ENCODE assay signal across 8 mouse cellular contexts in genomic region chr17:34604061-34604508, GRCm38 (mm10). TPM values are rescaled to one million over a fixed set of nuclear protein-coding genes. Genes with fewer than 3 reads are reported as not detected.
A peak's percentile ranks its signal among the peaks of the same experiment; 100 is the strongest.
DNase-seq lines count a peak whose midpoint lies in the region; ATAC-seq and TF ChIP-seq lines count a peak whose summit lies in the region.

Gene Agpat1, plus strand, starts transcription at chr17:34604262.

- peaks cover 2% of the 10 kb centered on the region for H3K79me2 ChIP-seq in heart, adult 2 months (replicated peaks; ENCODE audit: control insufficient read depth, insufficient read depth, low read length)

- DNase-seq in embryo, embryonic 10 days (ENCODE audit: low spot score) = peak; percentile 99
- DNase-seq in embryo, embryonic 9.5 days (ENCODE audit: extremely low spot score) = no peak
- DNase-seq in embryonic facial prominence, embryonic 14.5 days (ENCODE audit: low spot score) = peak; percentile 100
- DNase-seq in heart, adult 2 months = peak; percentile 94 to 99
- peak; percentile 100 for DNase-seq in kidney, adult 2 months
- peak; percentile 99 for DNase-seq in limb, embryonic 11.5 days (ENCODE audit: low spot score)

- peaks cover 17% of the 10 kb centered on the region for H3K4me1 ChIP-seq in embryonic facial prominence, embryonic 14.5 days (ENCODE audit: control insufficient read depth, insufficient read depth, low read length)
- H3K4me1 ChIP-seq in heart, adult 2 months (ENCODE audit: control insufficient read depth, insufficient read depth, low read length) = peaks cover 4% of the 10 kb centered on the region
- peaks cover 31% of the 10 kb centered on the region for H3K4me1 ChIP-seq in kidney, adult 2 months (ENCODE audit: control insufficient read depth, insufficient read depth, low read length)
- peaks cover 16% of the 10 kb centered on the region for H3K4me1 ChIP-seq in limb, embryonic 11.5 days (ENCODE audit: control insufficient read depth, insufficient read depth, low read length)
- H3K4me1 ChIP-seq in midbrain, embryonic 13.5 days (replicated peaks) = peaks cover 53% of the 10 kb centered on the region
- H3K4me1 ChIP-seq in small intestine, adult 2 months (ENCODE audit: control insufficient read depth, insufficient read depth, insufficient read length, low read length) = peaks cover 33% of the 10 kb centered on the region

- peak; percentile 87 for ATAC-seq in embryonic facial prominence, embryonic 14.5 days (ENCODE audit: low read depth)
- ATAC-seq in limb, embryonic 11.5 days (ENCODE audit: insufficient number of reproducible peaks, low FRiP score, low TSS enrichment, low read depth) = peak; percentile 90
- peak; percentile 87 for ATAC-seq in midbrain, embryonic 13.5 days

- H3K9ac ChIP-seq in embryonic facial prominence, embryonic 14.5 days (ENCODE audit: low read depth, low read length) = peak within 1 kb of the TSS; percentile 91
- H3K9ac ChIP-seq in heart, adult 2 months (ENCODE audit: low read depth, low read length) = peak within 1 kb of the TSS; percentile 82
- H3K9ac ChIP-seq in limb, embryonic 11.5 days (ENCODE audit: low read length) = peak within 1 kb of the TSS; percentile 89
- H3K9ac ChIP-seq in midbrain, embryonic 13.5 days (replicated peaks) = peak within 1 kb of the TSS; percentile 97

- peak within 1 kb of the TSS; percentile 74 for H3K4me3 ChIP-seq in embryonic facial prominence, embryonic 14.5 days (ENCODE audit: low read depth, low read length)
- peak within 1 kb of the TSS; percentile 89 for H3K4me3 ChIP-seq in heart, adult 2 months
- peak within 1 kb of the TSS; percentile 93 for H3K4me3 ChIP-seq in kidney, adult 2 months (ENCODE audit: insufficient read depth, low read depth, low read length)
- H3K4me3 ChIP-seq in limb, embryonic 11.5 days (ENCODE audit: low read depth, low read length) = peak within 1 kb of the TSS; percentile 96
- H3K4me3 ChIP-seq in midbrain, embryonic 13.5 days (replicated peaks) = peak within 1 kb of the TSS; percentile 93
- H3K4me3 ChIP-seq in small intestine, adult 2 months (ENCODE audit: low read depth, low read length) = peak within 1 kb of the TSS; percentile 97

- peak; percentile 11; the same call in 1 of the 2 replicates for TF ChIP-seq EP300 in heart, adult 2 months (IDR thresholded peaks at IDR 0.05; ENCODE audit: insufficient read depth, low read depth, low read length)

- no peak for TF ChIP-seq CTCF in heart, adult 2 months (IDR thresholded peaks at IDR 0.05)
- TF ChIP-seq CTCF in kidney, adult 2 months (conservative IDR thresholded peaks at IDR 0.05; ENCODE audit: insufficient read depth, insufficient read length, low read depth, low read length) = no peak
- no peak for TF ChIP-seq CTCF in small intestine, adult 2 months (IDR thresholded peaks at IDR 0.05; ENCODE audit: extremely low read depth, insufficient read length, insufficient replicate concordance, low read depth, low read length)

- no peaks in the 10 kb centered on the region for H3K27me3 ChIP-seq in embryonic facial prominence, embryonic 14.5 days (replicated peaks; ENCODE audit: control insufficient read depth, insufficient read depth, low read length)
- H3K27me3 ChIP-seq in heart, adult 2 months (ENCODE audit: control insufficient read depth, insufficient read depth, low read length) = no peaks in the 10 kb centered on the region
- H3K27me3 ChIP-seq in kidney, adult 2 months (replicated peaks; ENCODE audit: control insufficient read depth, insufficient read depth, low read length) = no peaks in the 10 kb centered on the region
- no peaks in the 10 kb centered on the region for H3K27me3 ChIP-seq in limb, embryonic 11.5 days (ENCODE audit: control insufficient read depth, insufficient read depth, low read length)
- no peaks in the 10 kb centered on the region for H3K27me3 ChIP-seq in midbrain, embryonic 13.5 days
- no peaks in the 10 kb centered on the region for H3K27me3 ChIP-seq in small intestine, adult 2 months (ENCODE audit: control insufficient read depth, insufficient read depth, low read length)

- peak within 1 kb of the TSS; percentile 90 for H3K4me2 ChIP-seq in embryonic facial prominence, embryonic 14.5 days (ENCODE audit: low read depth, low read length)
- peak within 1 kb of the TSS; percentile 93 for H3K4me2 ChIP-seq in limb, embryonic 11.5 days (ENCODE audit: low read depth, severe bottlenecking)
- peak within 1 kb of the TSS; percentile 100 for H3K4me2 ChIP-seq in midbrain, embryonic 13.5 days (replicated peaks)

- WGBS in embryonic facial prominence, embryonic 14.5 days = under 1% methylated on average over 31 of the region's 35 CpGs
- WGBS in heart, adult 2 months = under 1% methylated on average over 35 of the region's 35 CpGs
- WGBS in kidney, adult 2 months = under 1% methylated on average over 34 of the region's 35 CpGs
- WGBS in limb, embryonic 11.5 days = 0% methylated on average over 35 of the region's 35 CpGs
- WGBS in midbrain, embryonic 13.5 days = under 1% methylated on average over 35 of the region's 35 CpGs
- under 1% methylated on average over 35 of the region's 35 CpGs for WGBS in small intestine, adult 2 months

- peak; percentile 93 for TF ChIP-seq POLR2A in heart, adult 2 months (IDR thresholded peaks at IDR 0.05; ENCODE audit: insufficient read depth, low read depth, low read length)
- TF ChIP-seq POLR2A in kidney, adult 2 months (IDR thresholded peaks at IDR 0.05; ENCODE audit: low read depth, low read length) = peak; percentile 91
- peak; percentile 91 for TF ChIP-seq POLR2A in small intestine, adult 2 months (IDR thresholded peaks at IDR 0.05; ENCODE audit: low read depth, low read length)

- H3K36me3 ChIP-seq in embryonic facial prominence, embryonic 14.5 days (ENCODE audit: control insufficient read depth, insufficient read depth, low read length) = peaks cover 21% of the 10 kb centered on the region
- H3K36me3 ChIP-seq in heart, adult 2 months (ENCODE audit: control insufficient read depth, insufficient read depth, low read length) = no peaks in the 10 kb centered on the region
- H3K36me3 ChIP-seq in kidney, adult 2 months (ENCODE audit: control insufficient read depth, insufficient read depth, low read length) = no peaks in the 10 kb centered on the region
- peaks cover 7% of the 10 kb centered on the region; the same call in 1 of the 2 replicates for H3K36me3 ChIP-seq in limb, embryonic 11.5 days (ENCODE audit: control insufficient read depth, insufficient read depth, low read length)
- peaks cover 28% of the 10 kb centered on the region for H3K36me3 ChIP-seq in midbrain, embryonic 13.5 days
- H3K36me3 ChIP-seq in small intestine, adult 2 months (ENCODE audit: control insufficient read depth, insufficient read depth, low read length) = peaks cover 11% of the 10 kb centered on the region

- intact Hi-C loops in heart, adult 2 months (cut with DNase I) = loop anchor here (10.0 kb wide), 1 partner anchor 489 kb away; the partner anchor contains the start of gene H2-DMa

- peak within 1 kb of the TSS; percentile 89 for H3K27ac ChIP-seq in embryonic facial prominence, embryonic 14.5 days (replicated peaks; ENCODE audit: low read depth, low read length)
- H3K27ac ChIP-seq in heart, adult 2 months = peak within 1 kb of the TSS; percentile 91
- H3K27ac ChIP-seq in kidney, adult 2 months (ENCODE audit: insufficient read depth, low read depth, low read length) = peak within 1 kb of the TSS; percentile 97
- H3K27ac ChIP-seq in limb, embryonic 11.5 days (replicated peaks; ENCODE audit: low read depth, low read length) = peak within 1 kb of the TSS; percentile 72
- peak within 1 kb of the TSS; percentile 91 for H3K27ac ChIP-seq in midbrain, embryonic 13.5 days
- H3K27ac ChIP-seq in small intestine, adult 2 months (ENCODE audit: insufficient read depth, low read depth, low read length) = peak within 1 kb of the TSS; percentile 100

- no peaks in the 10 kb centered on the region for H3K9me3 ChIP-seq in embryonic facial prominence, embryonic 14.5 days (ENCODE audit: control insufficient read depth, low read length)
- H3K9me3 ChIP-seq in limb, embryonic 11.5 days (ENCODE audit: control insufficient read depth, low read length) = no peaks in the 10 kb centered on the region
- H3K9me3 ChIP-seq in midbrain, embryonic 13.5 days = no peaks in the 10 kb centered on the region

RNA-seq across cellular contexts. Expression of gene Agpat1, which starts in this region (rescaled TPM):
- polyA plus RNA-seq in embryonic facial prominence, embryonic 14.5 days (2014; fragmentation: Nextera tagmentation; extraction: Ambion mirVana) = 54.8 and 60.5 TPM in 2 replicates
- total RNA-seq in heart, adult 2 months (2021) = 10 to 100 TPM; 64.8 to 68.9 TPM
- polyA plus RNA-seq in heart, adult 2 months (2012; rRNA removed) = 178 and 184 TPM in 2 replicates
- 245 and 294 TPM in 2 replicates for polyA plus RNA-seq in kidney, adult 2 months (2012; rRNA removed)
- 58.2 and 74.8 TPM in 2 replicates for polyA plus RNA-seq in limb, embryonic 11.5 days (2014; fragmentation: Nextera tagmentation; extraction: Ambion mirVana)
- 86.0 and 100 TPM in 2 replicates for polyA plus RNA-seq in midbrain, embryonic 13.5 days (2015; fragmentation: Nextera tagmentation; extraction: Ambion mirVana)
- polyA plus RNA-seq in small intestine, adult 2 months (2012; rRNA removed) = 210 and 330 TPM in 2 replicates
